Mouse (Mus musculus) hindbrain, embryonic 11.5 days (tissue): ENCODE data around the gene Tgfbr3l. TPM values are rescaled to one million over a fixed set of nuclear protein-coding genes. Genes with fewer than 3 reads are reported as not detected.

Experiments used
- ATAC-seq: fragments of 200-750 bp; cut with Nextera tagmentation; 2 replicates; pipeline ENCODE4 v1.8.0; 2017; ENCODE audit warnings: mild to moderate bottlenecking, moderate TSS enrichment, moderate library complexity; ENCODE audit not compliant: low FRiP score
- DNase-seq: peaks from one replicate; pipeline ENCODE4 v3.0.0-alpha.2; 2015; ENCODE audit warnings: low spot score
- H3K27ac ChIP-seq: fragments of 300-500 bp; sonication (generic); 2 replicates; pipeline ENCODE4 v1.5.1; 2014; ENCODE audit warnings: mild to moderate bottlenecking, low read depth, low read length
- H3K27me3 ChIP-seq: fragments of 300-500 bp; sonication (generic); 2 replicates; pipeline ENCODE4 v1.6.1; 2014; ENCODE audit warnings: mild to moderate bottlenecking, low read length, moderate library complexity, mixed read lengths; ENCODE audit not compliant: control insufficient read depth, insufficient read depth
- H3K36me3 ChIP-seq: fragments of 300-500 bp; sonication (generic); 2 replicates; pipeline ENCODE4 v1.6.1; 2014; ENCODE audit warnings: mild to moderate bottlenecking, low read length, moderate library complexity, mixed read lengths; ENCODE audit not compliant: control insufficient read depth, insufficient read depth
- H3K4me1 ChIP-seq: fragments of 300-500 bp; sonication (generic); replicated peaks from 2 replicates; pipeline ENCODE4 v1.6.1; 2014; ENCODE audit warnings: low read length, mixed read lengths; ENCODE audit not compliant: control insufficient read depth, insufficient read depth
- H3K4me2 ChIP-seq: fragments of 300-500 bp; sonication (generic); replicated peaks from 2 replicates; pipeline ENCODE4 v1.6.1; 2014; ENCODE audit warnings: mild to moderate bottlenecking, low read depth, low read length
- H3K4me3 ChIP-seq: fragments of 300-500 bp; sonication (generic); 2 replicates; pipeline ENCODE4 v1.5.1; 2014; ENCODE audit warnings: low read depth, low read length
- H3K9ac ChIP-seq: fragments of 300-500 bp; sonication (generic); 2 replicates; pipeline ENCODE4 v1.6.1; 2014; ENCODE audit warnings: low read depth, low read length
- H3K9me3 ChIP-seq: fragments of 300-500 bp; sonication (generic); 2 replicates; pipeline ENCODE4 v1.6.1; 2016; ENCODE audit warnings: low read length; ENCODE audit not compliant: control insufficient read depth
- WGBS: fragments of 180-500 bp; shearing (Covaris S2); extraction: QIAGEN DNeasy Blood & Tissue Kit; methylation state at CpG from one replicate; pipeline ENCODE4 v1.1.7; 2014; 5-methylcytosine and 5-hydroxymethylcytosine counted together
- polyA plus RNA-seq: library from polyadenylated mRNA; unstranded; fragments of >200 nt; fragmentation: Nextera tagmentation; extraction: Ambion mirVana; gene quantifications from 2 replicates; pipeline ENCODE4 v1.2.1, GENCODE M21; 2014

The Tgfbr3l gene
- 1.7 and 2.1 TPM in 2 replicates for polyA plus RNA-seq

- Histone ChIP-seq H3K4me1 (0 out of 2 replicates have a peak, but pooled peaks cover 2% of the 10 kb centered on the region), H3K36me3 (peaks cover 16% of the 10 kb centered on the region), H3K9me3 (no peaks in the 10 kb centered on the region), H3K27ac (no peak within 1 kb of the TSS), H3K27me3 (no peaks in the 10 kb centered on the region), H3K4me2 (no peak within 1 kb of the TSS), H3K9ac (no peak within 1 kb of the TSS), H3K4me3 (no peak within 1 kb of the TSS)
- 77% methylated on average over 15 of the region's 15 CpGs for WGBS
- no peak for DNase-seq
- no peak for ATAC-seq
These were observed at the start of gene Tgfbr3l for GRCm38 (mm10) chr8:4247951-4248540. Gene Tgfbr3l, plus strand, starts transcription at chr8:4248214.

DNA sequence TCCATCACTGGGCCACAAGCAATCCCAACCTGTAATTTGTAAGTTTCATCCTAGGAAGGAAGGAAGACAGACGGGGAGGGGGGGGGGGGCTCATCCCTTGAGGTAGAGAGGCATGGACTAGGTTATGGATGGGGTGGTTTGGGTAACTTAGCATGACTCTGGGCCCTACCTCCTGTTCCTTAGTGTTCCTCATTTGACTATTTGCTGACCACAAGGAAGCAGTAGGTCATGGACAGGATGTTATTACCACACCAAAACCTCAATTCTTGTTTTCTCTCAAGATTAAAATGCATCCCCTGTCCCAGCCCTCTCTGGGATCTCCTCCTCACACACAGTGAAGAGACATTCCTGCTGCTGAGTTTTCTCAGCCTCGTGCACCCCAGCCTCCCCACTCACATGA, 46.7 kb upstream of the Tgfbr3l start:
- WGBS: 50% methylated on average over 2 of the region's 2 CpGs

GRCm38 (mm10) chr8:4205246-4206123, 42.5 kb upstream of the Tgfbr3l start:
- Histone ChIP-seq H3K36me3 (peaks cover 7% of the 10 kb centered on the region; the same call in 1 of the 2 replicates), H3K9ac (no peak overlapping the region), H3K4me2 (no peak overlapping the region), H3K27ac (no peak overlapping the region), H3K9me3 (no peaks in the 10 kb centered on the region), H3K27me3 (peaks cover 28% of the 10 kb centered on the region), H3K4me3 (no peak overlapping the region), H3K4me1 (no peaks in the 10 kb centered on the region; the same call in none of the 2 replicates)
- WGBS: 12% methylated on average over 38 of the region's 38 CpGs
- 0 out of 2 replicates have a peak, but pooled peaks have one; percentile 1 for ATAC-seq
- DNase-seq: no peak

More for the DNA sequence above, 46.7 kb upstream of the Tgfbr3l start:
- no peaks in the 10 kb centered on the region for H3K9me3 ChIP-seq
- no peak overlapping the region for H3K27ac ChIP-seq
- no peak for DNase-seq
- H3K36me3 ChIP-seq: no peaks in the 10 kb centered on the region
- no peaks in the 10 kb centered on the region; the same call in 1 of the 2 replicates for H3K4me1 ChIP-seq
- H3K27me3 ChIP-seq: peaks cover 18% of the 10 kb centered on the region
- H3K9ac ChIP-seq: no peak overlapping the region
- ATAC-seq: no peak
- H3K4me3 ChIP-seq: no peak overlapping the region
- no peak overlapping the region for H3K4me2 ChIP-seq

DNA sequence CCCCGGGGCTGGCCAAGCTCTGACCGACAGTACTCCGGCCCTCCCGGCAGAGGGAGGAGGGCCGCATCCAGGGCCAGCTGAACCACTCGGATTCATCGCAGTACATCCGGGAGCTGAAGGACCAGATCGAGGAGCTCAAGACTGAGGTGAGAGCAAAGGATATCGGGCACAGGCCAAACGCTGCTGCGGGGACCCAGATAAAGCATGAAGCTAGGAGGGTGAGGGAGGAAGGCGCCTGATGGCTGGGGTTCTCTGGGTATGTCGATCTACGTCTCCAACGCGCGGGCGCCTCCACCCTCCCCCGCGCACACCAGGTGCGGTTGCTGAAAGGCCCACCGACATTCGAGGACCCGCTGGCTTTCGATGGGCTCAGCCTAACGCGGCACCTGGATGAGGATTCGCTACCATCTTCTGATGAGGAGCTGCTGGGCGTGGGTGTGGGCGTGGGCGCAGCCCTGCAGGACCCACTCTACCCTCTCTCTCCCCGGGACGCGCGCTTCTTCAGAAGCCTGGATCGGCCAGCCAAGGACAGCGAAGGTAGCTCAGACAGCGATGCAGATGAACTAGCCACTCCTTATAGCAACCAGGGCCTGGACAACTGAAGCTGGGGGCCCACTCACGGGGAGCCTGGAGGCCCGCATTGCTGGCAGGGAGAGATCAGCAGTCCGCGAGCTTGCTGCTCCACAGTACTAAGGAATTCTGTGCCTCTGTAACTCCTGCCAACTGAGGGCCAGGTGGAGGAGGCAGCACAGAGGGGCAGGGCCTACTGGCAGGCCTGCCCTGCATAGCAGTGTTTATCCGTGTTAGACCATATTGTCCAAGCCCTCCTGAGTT, 41.6 kb upstream of the Tgfbr3l start:
- 10% methylated on average over 40 of the region's 44 CpGs for WGBS
- DNase-seq (peak; percentile 39), ATAC-seq (0 out of 2 replicates have a peak, but pooled peaks have one; percentile 8)
- Histone ChIP-seq H3K4me2 (no peak overlapping the region), H3K4me1 (no peaks in the 10 kb centered on the region; the same call in none of the 2 replicates), H3K4me3 (no peak overlapping the region), H3K27me3 (peaks cover 28% of the 10 kb centered on the region), H3K36me3 (peaks cover 7% of the 10 kb centered on the region; the same call in 1 of the 2 replicates), H3K9ac (peak overlapping the region; percentile 19; the same call in 1 of the 2 replicates), H3K9me3 (no peaks in the 10 kb centered on the region), H3K27ac (no peak overlapping the region)

- Histone ChIP-seq H3K9me3 (no peaks in the 10 kb centered on the region), H3K4me3 (no peak overlapping the region), H3K4me2 (no peak overlapping the region), H3K9ac (no peak overlapping the region), H3K36me3 (peaks cover 7% of the 10 kb centered on the region; the same call in 1 of the 2 replicates), H3K27me3 (peaks cover 28% of the 10 kb centered on the region), H3K27ac (no peak overlapping the region), H3K4me1 (no peaks in the 10 kb centered on the region; the same call in none of the 2 replicates)
- no peak for DNase-seq
- WGBS: 51% methylated on average over 2 of the region's 2 CpGs
- no peak for ATAC-seq
These were observed 41.0 kb upstream of the Tgfbr3l start for GRCm38 (mm10) chr8:4207016-4207350.

DNA sequence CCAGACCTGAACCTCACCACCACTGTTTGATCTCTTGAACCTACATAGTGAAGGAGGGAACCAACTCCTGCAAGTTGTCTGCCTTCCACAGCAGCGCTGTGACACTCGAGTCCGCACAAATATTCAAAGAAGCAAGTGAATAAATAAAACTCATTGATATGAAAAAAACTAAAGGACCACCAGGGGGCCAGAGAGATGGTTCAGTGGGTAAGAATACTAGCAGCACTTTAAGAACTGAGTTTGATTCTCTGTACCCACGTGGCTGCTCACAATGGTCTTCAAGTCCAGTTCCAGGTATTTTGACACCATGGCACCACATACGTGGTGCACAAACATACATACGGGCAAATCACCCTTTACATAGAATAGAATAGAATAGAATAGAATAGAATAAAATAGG, 36.9 kb upstream of the Tgfbr3l start:
- Histone ChIP-seq H3K27me3 (peaks cover 15% of the 10 kb centered on the region), H3K4me3 (no peak overlapping the region), H3K4me2 (no peak overlapping the region), H3K4me1 (peaks cover 10% of the 10 kb centered on the region), H3K9me3 (no peaks in the 10 kb centered on the region), H3K27ac (no peak overlapping the region), H3K36me3 (peaks cover 7% of the 10 kb centered on the region; the same call in 1 of the 2 replicates), H3K9ac (no peak overlapping the region)
- DNase-seq: no peak
- ATAC-seq: no peak
- 81% methylated on average over 6 of the region's 6 CpGs for WGBS

DNA sequence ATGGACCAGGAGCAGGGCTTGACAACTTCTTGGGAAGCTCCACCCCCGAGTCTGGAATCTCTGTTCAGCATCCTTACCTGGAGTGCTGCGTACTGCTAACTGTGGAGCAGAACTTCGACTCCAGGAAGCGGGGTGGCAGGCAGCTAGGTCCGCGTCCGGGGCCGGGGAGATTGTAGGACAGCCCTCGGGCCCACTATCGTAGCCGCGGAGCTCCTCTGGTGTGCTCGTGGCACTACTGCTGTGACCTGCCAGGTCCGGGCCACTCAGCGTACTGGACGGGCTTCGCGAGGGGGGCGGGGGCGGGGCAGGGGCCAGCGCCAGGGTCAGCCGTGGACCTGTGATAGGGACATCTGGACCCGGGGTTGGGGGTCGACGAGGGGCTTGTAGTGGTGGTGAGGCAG, 35.2 kb upstream of the Tgfbr3l start:
- ATAC-seq (no peak), DNase-seq (peak; percentile 38)
- Histone ChIP-seq H3K4me2 (peak overlapping the region; percentile 78), H3K4me3 (peak overlapping the region; percentile 30), H3K4me1 (peaks cover 10% of the 10 kb centered on the region), H3K9ac (peak overlapping the region; percentile 3), H3K9me3 (no peaks in the 10 kb centered on the region), H3K36me3 (peaks cover 7% of the 10 kb centered on the region; the same call in 1 of the 2 replicates), H3K27me3 (peaks cover 2% of the 10 kb centered on the region; the same call in 1 of the 2 replicates), H3K27ac (no peak overlapping the region)
- WGBS: 0% methylated on average over 24 of the region's 25 CpGs
